In the genomic region with DNA sequence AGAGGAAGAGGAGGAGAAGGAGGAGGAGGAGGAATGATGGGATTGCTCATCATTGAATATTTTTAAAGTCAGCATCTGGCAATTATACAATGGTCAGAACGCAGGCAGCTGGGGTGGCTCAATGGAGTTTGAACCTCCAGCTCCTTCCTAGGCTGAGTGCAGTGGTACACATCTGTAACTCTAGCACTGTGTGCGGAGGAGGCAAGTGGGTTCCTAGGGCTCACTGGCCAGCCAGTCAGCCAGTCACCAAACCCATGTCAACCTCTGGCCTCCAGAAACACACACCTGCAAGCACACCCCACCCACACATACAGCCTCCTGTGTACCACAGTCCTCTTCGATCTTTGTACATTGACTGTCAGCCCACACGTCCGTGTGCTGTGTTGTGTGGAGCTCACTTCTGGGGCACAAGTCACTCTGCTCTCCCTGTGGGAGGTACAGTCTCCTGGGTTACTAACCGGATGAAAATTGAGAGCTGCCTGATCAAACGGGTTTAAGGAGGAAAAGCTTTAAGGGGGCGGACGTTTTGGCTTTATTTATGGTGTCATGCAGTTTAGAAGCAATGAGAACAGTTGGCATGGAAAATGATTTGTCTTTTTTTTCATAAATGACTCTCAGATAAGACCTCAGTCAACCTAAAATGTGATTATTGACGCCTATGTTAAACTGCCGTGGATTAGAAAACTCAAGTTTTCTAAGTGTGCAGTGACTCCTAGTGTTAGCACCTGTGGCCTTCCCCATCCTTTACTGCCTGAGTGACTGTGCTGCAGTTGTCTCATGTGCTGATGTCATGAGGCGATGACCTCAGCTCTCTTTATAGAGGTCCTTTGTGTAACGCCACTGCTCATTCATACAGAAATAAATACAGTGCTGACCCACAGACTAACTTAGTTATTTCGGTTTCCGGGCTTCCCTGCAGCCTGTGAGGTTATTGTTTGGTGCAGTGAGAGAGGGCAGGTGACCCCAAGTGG, we compare ENCODE assay signal across 10 mouse cellular contexts.
DNase-seq lines count a peak whose midpoint lies in the region; ATAC-seq and TF ChIP-seq lines count a peak whose summit lies in the region.
"Had no signal": no experiment of that assay in that cellular context is flagged by ENCODE, and none has a peak within 500 bp of the region (broad histone marks: within the 10 kb centered on the region; RNA-seq: fewer than 3 reads in every experiment).

No protein-coding gene starts in this region.

- no peaks in the 10 kb centered on the region for H3K9me3 ChIP-seq in forebrain, embryonic 14.5 days (replicated peaks; ENCODE audit: control insufficient read depth, low read length)
- H3K9me3 ChIP-seq in forebrain, embryonic 12.5 days = no peaks in the 10 kb centered on the region
- no peaks in the 10 kb centered on the region for H3K9me3 ChIP-seq in kidney, postnatal 0 days (replicated peaks; ENCODE audit: low read length)
- H3K9me3 ChIP-seq in intestine, embryonic 14.5 days (ENCODE audit: control insufficient read depth, low read length) = no peaks in the 10 kb centered on the region
- H3K9me3 ChIP-seq: megakaryocyte, embryonic 14.5 days had no signal

- no peak overlapping the region for H3K4me2 ChIP-seq in forebrain, embryonic 14.5 days (ENCODE audit: low read length)
- H3K4me2 ChIP-seq in forebrain, embryonic 12.5 days = no peak overlapping the region
- no peak overlapping the region for H3K4me2 ChIP-seq in kidney, postnatal 0 days (ENCODE audit: low read length)
- no peak overlapping the region for H3K4me2 ChIP-seq in intestine, embryonic 14.5 days (ENCODE audit: low read length)

- DNase-seq in forebrain, embryonic 14.5 days (ENCODE audit: low spot score) = peak; percentile 20
- peak; percentile 59 for DNase-seq in kidney, postnatal 0 days (ENCODE audit: low spot score)
- DNase-seq in kidney, postnatal 14 days = no peak
- DNase-seq in intestine, embryonic 14.5 days (ENCODE audit: low spot score) = no peak
- DNase-seq in cerebellum, postnatal 14 days = no peak
- no peak for DNase-seq in cerebellum, adult 9-10 months
- DNase-seq: adrenal gland, adult 2 months had no signal

- no peaks in the 10 kb centered on the region for H3K27me3 ChIP-seq in forebrain, embryonic 14.5 days (replicated peaks; ENCODE audit: control insufficient read depth, insufficient read depth, low read length)
- H3K27me3 ChIP-seq in forebrain, embryonic 12.5 days = no peaks in the 10 kb centered on the region
- H3K27me3 ChIP-seq in kidney, postnatal 0 days (ENCODE audit: insufficient read depth, low read length) = no peaks in the 10 kb centered on the region
- H3K27me3 ChIP-seq in C2C12 (ENCODE audit: control insufficient read depth, insufficient read depth, insufficient read length) = no peaks in the 10 kb centered on the region
- H3K27me3 ChIP-seq in intestine, embryonic 14.5 days (replicated peaks; ENCODE audit: control insufficient read depth, insufficient read depth, low read length) = no peaks in the 10 kb centered on the region
- H3K27me3 ChIP-seq: megakaryocyte, embryonic 14.5 days had no signal

- 58% methylated on average over 15 of the region's 15 CpGs for WGBS in forebrain, embryonic 14.5 days
- WGBS in forebrain, embryonic 12.5 days = 67% methylated on average over 15 of the region's 15 CpGs
- WGBS in kidney, postnatal 0 days = 33% methylated on average over 15 of the region's 15 CpGs
- 69% methylated on average over 15 of the region's 15 CpGs for WGBS in intestine, embryonic 14.5 days

- no peaks in the 10 kb centered on the region; the same call in 1 of the 2 replicates for H3K4me1 ChIP-seq in forebrain, embryonic 14.5 days (ENCODE audit: control insufficient read depth, insufficient read depth, low read length)
- H3K4me1 ChIP-seq in forebrain, embryonic 12.5 days = peaks cover 20% of the 10 kb centered on the region
- H3K4me1 ChIP-seq in kidney, postnatal 0 days (replicated peaks; ENCODE audit: insufficient read depth, low read length) = 0 out of 2 replicates have a peak, but pooled peaks cover 3% of the 10 kb centered on the region
- no peaks in the 10 kb centered on the region for H3K4me1 ChIP-seq in intestine, embryonic 14.5 days (replicated peaks; ENCODE audit: control insufficient read depth, insufficient read depth, low read length)

- H3K4me3 ChIP-seq in forebrain, embryonic 14.5 days (ENCODE audit: low read depth, low read length) = no peak overlapping the region
- no peak overlapping the region for H3K4me3 ChIP-seq in forebrain, embryonic 12.5 days (replicated peaks)
- no peak overlapping the region for H3K4me3 ChIP-seq in kidney, postnatal 0 days (replicated peaks; ENCODE audit: low read depth, low read length)
- H3K4me3 ChIP-seq in C2C12 (ENCODE audit: insufficient read depth, poor library complexity, severe bottlenecking) = no peak overlapping the region
- H3K4me3 ChIP-seq in intestine, embryonic 14.5 days (ENCODE audit: low read depth, low read length) = no peak overlapping the region
- H3K4me3 ChIP-seq: megakaryocyte, embryonic 14.5 days had no signal

- H3K79me3 ChIP-seq in C2C12 (ENCODE audit: low read depth) = no peaks in the 10 kb centered on the region

- H3K79me2 ChIP-seq in C2C12 (ENCODE audit: control insufficient read depth, insufficient read depth) = no peaks in the 10 kb centered on the region

- TF ChIP-seq CTCF in kidney, postnatal 0 days (IDR thresholded peaks at IDR 0.05; ENCODE audit: low read depth) = peak; percentile 47
- TF ChIP-seq CTCF in C2C12 (IDR thresholded peaks at IDR 0.05; ENCODE audit: control insufficient read depth, insufficient read depth, insufficient read length) = no peak

- ATAC-seq in forebrain, embryonic 14.5 days = no peak
- ATAC-seq in forebrain, embryonic 12.5 days (ENCODE audit: low FRiP score) = no peak
- ATAC-seq in kidney, postnatal 0 days (replicated peaks; ENCODE audit: low FRiP score, low read depth) = peak; percentile 61
- 0 out of 2 replicates have a peak, but pooled peaks have one; percentile 44 for ATAC-seq in intestine, embryonic 14.5 days (replicated peaks; ENCODE audit: low FRiP score, low TSS enrichment, low read depth)

- peaks cover 11% of the 10 kb centered on the region; the same call in 1 of the 2 replicates for H3K36me3 ChIP-seq in forebrain, embryonic 14.5 days (ENCODE audit: control insufficient read depth, insufficient read depth, low read length)
- 0 out of 2 replicates have a peak, but pooled peaks cover 6% of the 10 kb centered on the region for H3K36me3 ChIP-seq in forebrain, embryonic 12.5 days (replicated peaks)
- H3K36me3 ChIP-seq in kidney, postnatal 0 days (ENCODE audit: insufficient read depth, low read length) = no peaks in the 10 kb centered on the region
- H3K36me3 ChIP-seq in C2C12 (ENCODE audit: control insufficient read depth, insufficient read depth) = no peaks in the 10 kb centered on the region
- H3K36me3 ChIP-seq in intestine, embryonic 14.5 days (ENCODE audit: control insufficient read depth, insufficient read depth, low read length) = peaks cover 11% of the 10 kb centered on the region; the same call in 1 of the 2 replicates

- H3ac ChIP-seq in C2C12 (ENCODE audit: control insufficient read depth, insufficient read length, low read depth) = no peak overlapping the region

- H3K9ac ChIP-seq in forebrain, embryonic 14.5 days (ENCODE audit: low read length) = no peak overlapping the region
- no peak overlapping the region for H3K9ac ChIP-seq in forebrain, embryonic 12.5 days
- H3K9ac ChIP-seq in kidney, postnatal 0 days (ENCODE audit: low read depth, low read length) = no peak overlapping the region
- no peak overlapping the region for H3K9ac ChIP-seq in intestine, embryonic 14.5 days (ENCODE audit: low read length)

- no peak overlapping the region for H3K27ac ChIP-seq in forebrain, embryonic 14.5 days (ENCODE audit: low read depth, low read length)
- H3K27ac ChIP-seq in forebrain, embryonic 12.5 days = no peak overlapping the region; the same call in 1 of the 2 replicates
- no peak overlapping the region; the same call in 1 of the 2 replicates for H3K27ac ChIP-seq in kidney, postnatal 0 days
- no peak overlapping the region for H3K27ac ChIP-seq in intestine, embryonic 14.5 days (ENCODE audit: low read depth)

TF ChIP-seq in C2C12, 6 proteins besides CTCF, POLR2A, EP300 and RAD21:
- no peak for TF ChIP-seq USF1 (IDR thresholded peaks at IDR 0.05; ENCODE audit: low read depth)
- no peak for TF ChIP-seq CEBPB (IDR thresholded peaks at IDR 0.05; ENCODE audit: low read depth)
- TF ChIP-seq MYOD1 (IDR thresholded peaks at IDR 0.05; ENCODE audit: control insufficient read depth, insufficient read length, low read depth) = peak; percentile 7
- TF ChIP-seq MAX (IDR thresholded peaks at IDR 0.05) = no peak
- TF ChIP-seq FOSL1 (IDR thresholded peaks at IDR 0.05; ENCODE audit: insufficient read depth, low read length, poor library complexity, severe bottlenecking) = no peak

Comparison
In these comparisons a context has a peak if more than half of its experiments do, and no peak if none do; other contexts are left out.
1. DNase-seq: peak in forebrain, embryonic 14.5 days (single experiment) and kidney, postnatal 0 days (single experiment); none in kidney, postnatal 14 days (single experiment), intestine, embryonic 14.5 days (single experiment), cerebellum, postnatal 14 days (0 of 2) and cerebellum, adult 9-10 months (single experiment).
2. ATAC-seq: peak in kidney, postnatal 0 days (single experiment) and intestine, embryonic 14.5 days (single experiment); none in forebrain, embryonic 14.5 days (single experiment) and forebrain, embryonic 12.5 days (single experiment).